Mouse (Mus musculus) CH12.LX (cell line): ENCODE data around the gene Scamp1.

Experiments used
- MXI1 ChIP-seq: IDR thresholded peaks from 2 replicates; pipeline ENCODE4 v1.6.1; 2011; ENCODE audit warnings: mild to moderate bottlenecking, low read depth, low read length, improper control_type of control experiment
- POLR2A ChIP-seq: IDR thresholded peaks from 2 replicates; pipeline ENCODE4 v1.6.1; 2011; ENCODE audit warnings: low read depth, mild to moderate bottlenecking, improper control_type of control experiment, low read length

GRCm38 (mm10) chr13:94178401-94179040 is 107.1 kb downstream of the Scamp1 start:
- no peak for TF ChIP-seq MXI1
- TF ChIP-seq POLR2A, result no peak
